Mouse (Mus musculus): ENCODE data around the gene Plod3. TPM values are rescaled to one million over a fixed set of nuclear protein-coding genes. Genes with fewer than 3 reads are reported as not detected.

Plod3 gene
- polyA plus RNA-seq, 1 experiment from 2014 or later = 30.6 TPM

DNA sequence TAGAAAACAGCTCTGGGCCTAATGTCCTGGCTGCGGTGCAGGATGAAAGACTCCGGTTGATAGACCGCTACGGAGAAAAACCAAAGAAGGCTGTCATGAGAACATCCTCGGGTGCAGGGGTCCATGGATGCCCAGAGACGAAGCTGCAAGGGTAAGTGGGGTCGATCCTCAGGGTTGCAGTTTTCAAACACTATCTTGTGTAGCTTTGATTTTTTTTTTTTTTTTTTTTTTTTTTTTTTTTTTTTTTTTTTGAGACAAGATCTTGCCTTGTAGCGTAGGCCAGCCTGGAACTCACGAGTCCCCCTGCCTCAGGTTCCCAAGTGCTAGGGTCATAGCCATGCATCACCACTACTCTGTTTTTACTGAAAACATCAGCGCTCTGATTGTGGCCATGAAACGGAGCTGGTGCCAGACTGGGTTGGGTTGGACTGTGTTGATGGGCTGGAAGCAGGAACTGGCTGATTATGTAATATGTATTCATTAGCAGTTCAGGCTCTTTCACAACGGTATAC, 33.3 kb upstream of the Plod3 start:
- 2% methylated on average over 12 of the region's 12 CpGs for WGBS
- peak overlapping the region; percentile 67 for H3K27ac ChIP-seq
- H3K4me2 ChIP-seq (ENCODE audit: low read length) = peak overlapping the region; percentile 71
- no peaks in the 10 kb centered on the region for H3K36me3 ChIP-seq (ENCODE audit: insufficient read depth, low read length)
- peak overlapping the region; percentile 79 for H3K4me3 ChIP-seq (replicated peaks; ENCODE audit: low read depth, low read length)
- no peak for TF ChIP-seq CTCF (IDR thresholded peaks at IDR 0.05; ENCODE audit: low read depth)
- H3K9ac ChIP-seq (ENCODE audit: low read depth, low read length) = peak overlapping the region; percentile 76
- no peaks in the 10 kb centered on the region for H3K27me3 ChIP-seq (ENCODE audit: insufficient read depth, low read length)
- DNase-seq (ENCODE audit: low spot score) (peak; percentile 49), ATAC-seq (replicated peaks; ENCODE audit: low FRiP score, low read depth) (no peak)
- H3K4me1 ChIP-seq (replicated peaks; ENCODE audit: insufficient read depth, low read length) = peaks cover 4% of the 10 kb centered on the region; the same call in 1 of the 2 replicates
- H3K9me3 ChIP-seq (replicated peaks; ENCODE audit: low read length) = no peaks in the 10 kb centered on the region

DNA sequence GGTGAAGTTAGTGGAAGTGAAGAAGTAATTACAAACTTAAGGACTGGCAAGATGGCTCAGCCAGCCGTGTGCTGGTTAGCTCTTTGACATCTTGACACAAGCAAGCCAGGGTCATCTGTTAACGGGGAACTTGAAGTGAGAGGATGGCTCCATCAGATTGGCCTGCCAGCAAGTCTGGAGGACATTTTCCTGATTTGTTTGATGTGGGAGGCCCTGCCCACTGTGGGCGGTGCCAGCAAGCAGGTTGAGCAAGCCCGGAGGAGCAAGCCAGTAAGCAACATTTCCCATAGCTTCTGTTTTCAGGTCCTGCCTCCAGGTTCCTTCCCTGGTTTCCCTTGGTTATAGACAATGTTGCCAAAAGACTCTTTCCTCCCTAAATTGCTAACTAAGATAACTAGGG, 31.2 kb upstream of the Plod3 start:
- DNase-seq (ENCODE audit: low spot score) (no peak), ATAC-seq (replicated peaks; ENCODE audit: low FRiP score, low read depth) (no peak)
- H3K4me3 ChIP-seq (replicated peaks; ENCODE audit: low read depth, low read length) = no peak overlapping the region
- no peak overlapping the region for H3K9ac ChIP-seq (ENCODE audit: low read depth, low read length)
- H3K27me3 ChIP-seq (ENCODE audit: insufficient read depth, low read length) = no peaks in the 10 kb centered on the region
- 81% methylated on average over 4 of the region's 4 CpGs for WGBS
- H3K4me2 ChIP-seq (ENCODE audit: low read length) = no peak overlapping the region
- peaks cover 4% of the 10 kb centered on the region; the same call in 1 of the 2 replicates for H3K4me1 ChIP-seq (replicated peaks; ENCODE audit: insufficient read depth, low read length)
- H3K27ac ChIP-seq = no peak overlapping the region
- no peak for TF ChIP-seq CTCF (IDR thresholded peaks at IDR 0.05; ENCODE audit: low read depth)
- no peaks in the 10 kb centered on the region for H3K9me3 ChIP-seq (replicated peaks; ENCODE audit: low read length)
- H3K36me3 ChIP-seq (ENCODE audit: insufficient read depth, low read length) = no peaks in the 10 kb centered on the region

DNA sequence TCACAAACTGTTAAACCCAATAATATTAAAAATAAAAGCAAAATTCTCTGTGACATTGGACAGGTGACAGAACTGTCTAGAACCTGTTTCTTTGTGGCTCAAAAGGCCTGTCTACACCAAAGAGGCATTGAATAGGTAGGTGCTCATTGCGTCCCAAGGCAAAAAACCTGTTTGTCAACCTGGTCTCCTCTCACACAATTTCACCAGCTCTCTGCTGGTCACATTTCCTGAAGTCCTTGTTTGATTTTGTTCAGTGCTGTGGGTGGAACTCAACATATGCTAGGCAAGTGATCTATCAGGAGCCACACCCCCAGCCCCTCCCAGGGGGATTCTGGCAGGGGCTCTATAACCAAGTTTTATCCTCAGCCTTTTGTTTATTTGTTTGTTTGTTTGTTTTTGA, 29.6 kb upstream of the Plod3 start:
- no peak for TF ChIP-seq CTCF (IDR thresholded peaks at IDR 0.05; ENCODE audit: low read depth)
- no peak overlapping the region for H3K4me2 ChIP-seq (ENCODE audit: low read length)
- no peak overlapping the region for H3K27ac ChIP-seq
- DNase-seq (ENCODE audit: low spot score) (no peak), ATAC-seq (replicated peaks; ENCODE audit: low FRiP score, low read depth) (no peak)
- 87% methylated on average over 1 of the region's 1 CpGs for WGBS
- no peaks in the 10 kb centered on the region for H3K36me3 ChIP-seq (ENCODE audit: insufficient read depth, low read length)
- no peak overlapping the region for H3K4me3 ChIP-seq (replicated peaks; ENCODE audit: low read depth, low read length)
- no peaks in the 10 kb centered on the region for H3K9me3 ChIP-seq (replicated peaks; ENCODE audit: low read length)
- H3K4me1 ChIP-seq (replicated peaks; ENCODE audit: insufficient read depth, low read length) = peaks cover 9% of the 10 kb centered on the region; the same call in 1 of the 2 replicates
- H3K9ac ChIP-seq (ENCODE audit: low read depth, low read length) = no peak overlapping the region
- H3K27me3 ChIP-seq (ENCODE audit: insufficient read depth, low read length) = no peaks in the 10 kb centered on the region

DNA sequence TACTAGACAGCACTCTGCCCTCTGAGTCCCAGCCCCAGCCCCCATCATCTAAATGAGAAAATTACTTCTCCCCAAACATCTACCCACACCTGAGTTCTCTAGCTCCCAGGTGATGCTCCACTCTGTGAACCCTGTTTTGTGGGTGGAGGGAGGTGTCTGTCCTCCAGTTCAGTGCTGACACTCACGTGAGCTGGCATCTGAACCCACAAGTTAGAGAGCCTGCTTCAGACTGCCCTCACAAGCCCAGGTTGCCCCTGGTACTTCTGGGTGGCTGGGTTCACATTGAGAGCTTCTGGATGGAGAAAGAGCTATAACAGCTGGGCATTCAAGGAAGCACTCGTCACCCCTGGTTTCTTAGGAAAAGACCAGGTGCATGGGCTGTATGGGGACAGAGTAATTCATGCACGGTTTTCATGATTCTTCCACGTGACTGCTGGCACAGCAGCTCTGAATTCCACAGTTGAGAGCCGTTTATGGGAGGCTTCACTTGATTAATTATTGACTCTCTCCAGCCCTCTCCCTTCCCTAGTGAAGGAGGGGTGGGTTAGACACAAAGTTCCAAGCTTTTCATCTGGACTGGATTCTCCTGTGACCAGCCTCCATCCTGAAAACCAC, 27.7 kb upstream of the Plod3 start:
- no peaks in the 10 kb centered on the region for H3K27me3 ChIP-seq (ENCODE audit: insufficient read depth, low read length)
- no peak for TF ChIP-seq CTCF (IDR thresholded peaks at IDR 0.05; ENCODE audit: low read depth)
- no peak overlapping the region for H3K4me3 ChIP-seq (replicated peaks; ENCODE audit: low read depth, low read length)
- ATAC-seq (replicated peaks; ENCODE audit: low FRiP score, low read depth) = peak; percentile 58
- no peaks in the 10 kb centered on the region for H3K9me3 ChIP-seq (replicated peaks; ENCODE audit: low read length)
- no peak overlapping the region for H3K9ac ChIP-seq (ENCODE audit: low read depth, low read length)
- peaks cover 12% of the 10 kb centered on the region; the same call in 1 of the 2 replicates for H3K4me1 ChIP-seq (replicated peaks; ENCODE audit: insufficient read depth, low read length)
- peak overlapping the region; percentile 81 for H3K27ac ChIP-seq
- DNase-seq (ENCODE audit: low spot score) = peak; percentile 73
- WGBS = 28% methylated on average over 5 of the region's 5 CpGs
- H3K36me3 ChIP-seq (ENCODE audit: insufficient read depth, low read length) = peaks cover 10% of the 10 kb centered on the region
- 0 out of 2 replicates have a peak overlapping the region, but pooled peaks have one; percentile 10 for H3K4me2 ChIP-seq (ENCODE audit: low read length)

DNA sequence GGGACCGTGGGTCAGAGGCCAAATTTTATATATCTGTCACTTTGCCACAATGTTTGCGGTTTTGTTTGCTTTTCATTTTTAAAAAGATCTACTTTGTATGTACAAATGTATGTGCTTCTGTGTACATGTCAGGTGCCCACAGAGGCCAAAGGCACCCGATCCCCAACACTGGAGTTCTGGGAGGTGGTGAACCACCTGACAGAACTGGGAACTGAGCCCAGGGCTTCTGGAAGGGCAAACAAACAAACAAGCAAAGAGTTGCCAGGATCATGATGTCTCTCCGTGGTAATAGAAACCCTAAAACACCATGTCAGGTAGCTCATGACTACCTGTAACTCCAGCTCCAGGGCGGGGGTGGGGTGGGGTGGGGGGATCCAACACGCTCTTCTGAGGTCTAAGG, 26.8 kb upstream of the Plod3 start:
- H3K27me3 ChIP-seq (ENCODE audit: insufficient read depth, low read length) = no peaks in the 10 kb centered on the region
- TF ChIP-seq CTCF (IDR thresholded peaks at IDR 0.05; ENCODE audit: low read depth) = no peak
- 85% methylated on average over 6 of the region's 6 CpGs for WGBS
- no peaks in the 10 kb centered on the region for H3K9me3 ChIP-seq (replicated peaks; ENCODE audit: low read length)
- peaks cover 12% of the 10 kb centered on the region; the same call in 1 of the 2 replicates for H3K4me1 ChIP-seq (replicated peaks; ENCODE audit: insufficient read depth, low read length)
- ATAC-seq (replicated peaks; ENCODE audit: low FRiP score, low read depth) = no peak
- peak overlapping the region; percentile 81 for H3K27ac ChIP-seq
- no peak overlapping the region for H3K4me3 ChIP-seq (replicated peaks; ENCODE audit: low read depth, low read length)
- DNase-seq (ENCODE audit: low spot score) = no peak
- no peak overlapping the region for H3K4me2 ChIP-seq (ENCODE audit: low read length)
- peaks cover 19% of the 10 kb centered on the region for H3K36me3 ChIP-seq (ENCODE audit: insufficient read depth, low read length)
- H3K9ac ChIP-seq (ENCODE audit: low read depth, low read length) = no peak overlapping the region

DNA sequence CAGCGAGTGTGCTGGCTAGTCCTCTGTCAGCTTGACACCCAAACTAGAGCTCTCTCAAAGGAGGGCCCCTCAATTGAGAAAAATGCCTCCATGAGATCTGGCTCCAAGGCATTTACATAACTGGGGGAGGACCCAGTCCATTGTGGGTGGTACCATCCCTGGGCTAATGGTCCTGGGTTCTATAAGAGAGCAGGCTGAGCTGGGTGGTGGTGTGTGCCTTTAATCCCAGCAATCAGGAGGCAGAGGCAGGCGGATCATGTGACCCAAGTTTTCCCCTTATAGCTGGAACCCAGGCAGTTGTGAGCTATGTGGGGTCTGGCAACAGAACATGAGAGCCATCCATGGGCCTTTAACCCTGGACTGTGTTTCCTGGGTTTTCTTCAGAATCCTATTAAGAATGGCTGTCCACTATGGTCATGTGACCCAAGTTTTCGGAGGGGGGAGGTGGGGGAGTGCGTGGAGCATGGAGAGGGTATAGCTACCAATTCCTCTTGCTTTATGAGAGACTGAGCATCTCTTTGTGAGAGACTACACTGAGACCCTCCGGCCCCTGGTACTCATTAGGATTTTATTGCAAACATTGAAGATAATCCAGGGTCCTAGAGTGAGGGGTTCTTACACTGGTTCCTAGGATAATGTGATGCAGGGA, 25.4 kb upstream of the Plod3 start:
- Histone ChIP-seq H3K27me3 (ENCODE audit: insufficient read depth, low read length) (no peaks in the 10 kb centered on the region), H3K36me3 (ENCODE audit: insufficient read depth, low read length) (peaks cover 24% of the 10 kb centered on the region), H3K9me3 (replicated peaks; ENCODE audit: low read length) (no peaks in the 10 kb centered on the region), H3K9ac (ENCODE audit: low read depth, low read length) (peak overlapping the region; percentile 73; the same call in 1 of the 2 replicates), H3K4me1 (replicated peaks; ENCODE audit: insufficient read depth, low read length) (peaks cover 26% of the 10 kb centered on the region), H3K4me2 (ENCODE audit: low read length) (peak overlapping the region; percentile 76), H3K4me3 (replicated peaks; ENCODE audit: low read depth, low read length) (peak overlapping the region; percentile 65), H3K27ac (peak overlapping the region; percentile 91)
- DNase-seq (ENCODE audit: low spot score) = no peak
- no peak for TF ChIP-seq CTCF (IDR thresholded peaks at IDR 0.05; ENCODE audit: low read depth)
- 22% methylated on average over 5 of the region's 5 CpGs for WGBS
- ATAC-seq (replicated peaks; ENCODE audit: low FRiP score, low read depth) = peak; percentile 1; the same call in 1 of the 2 replicates
